Mouse (Mus musculus) hindbrain, embryonic 11.5 days (tissue): ENCODE results near the gene Grm7. TPM values are rescaled to one million over a fixed set of nuclear protein-coding genes. Genes with fewer than 3 reads are reported as not detected.

ENCODE experiments used
- ATAC-seq: fragments of 200-750 bp; cut with Nextera tagmentation; 2 replicates; pipeline ENCODE4 v1.8.0; 2017; ENCODE audit warnings: mild to moderate bottlenecking, moderate TSS enrichment, moderate library complexity; ENCODE audit not compliant: low FRiP score
- DNase-seq: peaks from one replicate; pipeline ENCODE4 v3.0.0-alpha.2; 2015; ENCODE audit warnings: low spot score
- H3K27ac ChIP-seq: fragments of 300-500 bp; sonication (generic); 2 replicates; pipeline ENCODE4 v1.5.1; 2014; ENCODE audit warnings: mild to moderate bottlenecking, low read depth, low read length
- H3K27me3 ChIP-seq: fragments of 300-500 bp; sonication (generic); 2 replicates; pipeline ENCODE4 v1.6.1; 2014; ENCODE audit warnings: mild to moderate bottlenecking, low read length, moderate library complexity, mixed read lengths; ENCODE audit not compliant: control insufficient read depth, insufficient read depth
- H3K36me3 ChIP-seq: fragments of 300-500 bp; sonication (generic); 2 replicates; pipeline ENCODE4 v1.6.1; 2014; ENCODE audit warnings: mild to moderate bottlenecking, low read length, moderate library complexity, mixed read lengths; ENCODE audit not compliant: control insufficient read depth, insufficient read depth
- H3K4me1 ChIP-seq: fragments of 300-500 bp; sonication (generic); replicated peaks from 2 replicates; pipeline ENCODE4 v1.6.1; 2014; ENCODE audit warnings: low read length, mixed read lengths; ENCODE audit not compliant: control insufficient read depth, insufficient read depth
- H3K4me2 ChIP-seq: fragments of 300-500 bp; sonication (generic); replicated peaks from 2 replicates; pipeline ENCODE4 v1.6.1; 2014; ENCODE audit warnings: mild to moderate bottlenecking, low read depth, low read length
- H3K4me3 ChIP-seq: fragments of 300-500 bp; sonication (generic); 2 replicates; pipeline ENCODE4 v1.5.1; 2014; ENCODE audit warnings: low read depth, low read length
- H3K9ac ChIP-seq: fragments of 300-500 bp; sonication (generic); 2 replicates; pipeline ENCODE4 v1.6.1; 2014; ENCODE audit warnings: low read depth, low read length
- H3K9me3 ChIP-seq: fragments of 300-500 bp; sonication (generic); 2 replicates; pipeline ENCODE4 v1.6.1; 2016; ENCODE audit warnings: low read length; ENCODE audit not compliant: control insufficient read depth
- WGBS: fragments of 180-500 bp; shearing (Covaris S2); extraction: QIAGEN DNeasy Blood & Tissue Kit; methylation state at CpG from one replicate; pipeline ENCODE4 v1.1.7; 2014; 5-methylcytosine and 5-hydroxymethylcytosine counted together
- polyA plus RNA-seq: library from polyadenylated mRNA; unstranded; fragments of >200 nt; fragmentation: Nextera tagmentation; extraction: Ambion mirVana; gene quantifications from 2 replicates; pipeline ENCODE4 v1.2.1, GENCODE M21; 2014

The Grm7 gene
- polyA plus RNA-seq, 1 experiment from 2014 or later: 0.69 TPM

DNA sequence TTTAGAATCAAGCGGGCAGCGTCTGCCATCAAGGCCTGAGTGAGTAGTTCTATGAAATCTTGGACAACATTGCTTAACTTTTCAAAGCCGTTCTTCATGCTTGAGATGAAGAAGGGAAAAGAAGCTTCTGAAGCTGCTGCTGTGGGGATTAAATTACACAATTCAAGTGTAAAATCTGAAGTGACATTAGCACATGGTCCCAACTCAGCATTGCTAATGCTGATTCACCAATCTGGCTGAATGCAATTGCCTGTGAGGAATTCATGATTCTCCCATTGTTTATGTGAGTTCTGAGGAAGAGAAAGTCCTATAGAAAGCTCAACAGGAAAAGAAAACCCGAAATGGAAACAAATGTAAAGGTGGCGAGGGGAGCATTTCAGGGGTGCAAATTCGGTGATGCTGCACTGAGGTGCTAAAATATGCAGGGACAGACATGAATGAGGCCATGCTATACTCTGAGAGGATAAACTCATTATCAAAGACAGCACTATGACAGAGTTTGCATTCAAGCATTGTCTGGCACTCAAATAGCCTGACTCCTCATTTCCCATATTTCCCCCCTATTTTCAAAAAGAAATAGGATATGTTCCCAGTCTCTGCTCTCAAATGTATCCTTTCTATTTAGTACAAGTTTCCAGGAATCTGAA lies 575.8 kb downstream of the Grm7 start:
- DNase-seq: no peak
- Histone ChIP-seq H3K4me3 (no peak overlapping the region), H3K36me3 (no peaks in the 10 kb centered on the region), H3K4me2 (no peak overlapping the region), H3K9me3 (no peaks in the 10 kb centered on the region), H3K27me3 (no peaks in the 10 kb centered on the region), H3K4me1 (no peaks in the 10 kb centered on the region), H3K9ac (no peak overlapping the region), H3K27ac (no peak overlapping the region)
- WGBS: 70% methylated on average over 6 of the region's 6 CpGs
- ATAC-seq: no peak

DNA sequence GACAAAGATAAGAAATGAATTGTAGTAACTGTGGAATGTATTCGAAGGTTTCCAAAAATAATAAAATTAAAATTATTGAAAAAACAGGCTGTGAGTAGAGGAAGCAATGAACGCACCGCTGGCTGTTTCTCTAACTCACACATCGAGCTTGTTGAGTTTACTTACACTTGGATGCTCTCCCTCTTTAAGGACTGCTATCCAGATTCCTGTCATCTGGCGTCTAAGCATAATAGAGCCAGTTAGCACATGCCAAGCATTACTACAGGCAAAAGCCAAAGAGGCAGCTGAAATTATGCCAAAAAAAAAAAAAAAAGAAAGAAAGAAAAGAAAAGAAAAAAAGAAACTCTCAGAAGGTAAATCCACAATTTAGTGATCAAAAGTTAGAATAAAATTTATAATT lies 609.8 kb downstream of the Grm7 start:
- H3K4me2 ChIP-seq: no peak overlapping the region
- no peaks in the 10 kb centered on the region for H3K36me3 ChIP-seq
- no peak overlapping the region for H3K4me3 ChIP-seq
- 93% methylated on average over 5 of the region's 5 CpGs for WGBS
- ATAC-seq: no peak
- no peak overlapping the region for H3K9ac ChIP-seq
- H3K4me1 ChIP-seq: no peaks in the 10 kb centered on the region
- no peaks in the 10 kb centered on the region for H3K9me3 ChIP-seq
- H3K27me3 ChIP-seq: no peaks in the 10 kb centered on the region
- no peak overlapping the region for H3K27ac ChIP-seq
- DNase-seq: no peak

DNA sequence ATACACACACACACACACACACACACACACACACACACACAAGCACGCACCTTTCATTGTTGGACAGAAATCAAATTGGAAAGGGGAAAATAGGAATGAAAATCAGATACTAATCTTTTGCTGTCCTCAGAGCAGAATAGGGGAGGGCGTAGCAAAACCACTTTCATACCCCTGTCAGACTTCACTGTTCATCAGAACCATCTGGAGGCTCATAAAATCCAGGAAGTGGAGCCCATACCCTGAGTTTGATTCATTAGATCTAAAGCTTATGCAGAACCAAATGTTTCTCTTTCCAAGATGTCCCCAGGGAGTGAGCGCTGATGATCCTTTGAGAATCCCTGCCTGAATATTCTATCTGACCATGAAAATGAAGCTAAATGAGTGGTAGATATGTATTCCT lies 611.6 kb downstream of the Grm7 start:
- Histone ChIP-seq H3K9me3 (no peaks in the 10 kb centered on the region), H3K36me3 (no peaks in the 10 kb centered on the region), H3K27me3 (no peaks in the 10 kb centered on the region), H3K4me2 (no peak overlapping the region), H3K4me3 (no peak overlapping the region), H3K4me1 (no peaks in the 10 kb centered on the region), H3K9ac (no peak overlapping the region), H3K27ac (no peak overlapping the region)
- DNase-seq: no peak
- WGBS: 91% methylated on average over 3 of the region's 3 CpGs
- no peak for ATAC-seq

DNA sequence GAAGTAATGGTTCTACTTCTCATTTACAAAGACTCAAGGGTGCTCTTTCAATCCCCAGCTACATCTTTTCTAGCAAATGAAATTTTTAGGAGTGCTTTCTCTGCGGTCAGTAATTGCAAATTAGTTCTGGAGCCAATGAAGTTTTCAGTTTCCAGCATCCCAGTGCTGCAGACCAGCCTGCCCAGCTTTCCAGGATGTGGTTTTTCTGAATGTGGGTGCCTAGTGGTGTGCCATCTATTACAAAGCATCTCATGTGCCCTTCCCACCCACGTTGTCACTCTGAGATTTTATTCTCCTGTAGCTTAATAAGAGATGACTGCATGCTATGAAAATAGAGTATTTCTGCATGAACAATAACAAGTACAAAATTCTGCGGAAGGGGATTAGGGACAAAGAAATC lies 612.9 kb downstream of the Grm7 start:
- H3K4me1 ChIP-seq: no peaks in the 10 kb centered on the region
- H3K9ac ChIP-seq: no peak overlapping the region
- no peaks in the 10 kb centered on the region for H3K36me3 ChIP-seq
- H3K27me3 ChIP-seq: no peaks in the 10 kb centered on the region
- ATAC-seq (no peak), DNase-seq (no peak)
- H3K27ac ChIP-seq: no peak overlapping the region
- H3K4me3 ChIP-seq: no peak overlapping the region
- H3K4me2 ChIP-seq: no peak overlapping the region
- WGBS: 74% methylated on average over 3 of the region's 3 CpGs
- H3K9me3 ChIP-seq: no peaks in the 10 kb centered on the region

DNA sequence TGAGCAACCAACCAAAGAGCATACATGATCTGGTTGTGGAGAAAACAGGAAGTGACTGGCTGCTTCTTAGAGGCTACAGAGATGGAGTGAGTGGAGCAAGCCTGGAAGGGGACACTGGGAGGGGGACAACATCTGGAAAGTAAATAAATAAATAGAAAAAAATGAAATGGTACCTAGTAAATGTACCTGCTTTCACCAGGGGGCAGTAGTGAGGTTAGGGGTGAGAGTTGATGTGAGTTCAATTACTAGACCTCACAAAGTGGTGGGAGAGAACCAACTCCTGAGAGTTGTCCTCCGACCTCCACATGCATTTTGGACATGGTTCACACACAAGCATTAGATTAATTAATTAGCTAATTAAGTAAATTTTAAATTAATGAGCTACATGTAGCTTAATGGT lies 615.8 kb downstream of the Grm7 start:
- DNase-seq (no peak), ATAC-seq (no peak)
- H3K4me1 ChIP-seq: no peaks in the 10 kb centered on the region
- no peaks in the 10 kb centered on the region for H3K9me3 ChIP-seq
- H3K27ac ChIP-seq: no peak overlapping the region
- H3K36me3 ChIP-seq: no peaks in the 10 kb centered on the region
- H3K27me3 ChIP-seq: no peaks in the 10 kb centered on the region
- 87% methylated on average over 1 of the region's 1 CpGs for WGBS
- no peak overlapping the region for H3K4me3 ChIP-seq
- no peak overlapping the region for H3K4me2 ChIP-seq
- H3K9ac ChIP-seq: no peak overlapping the region

DNA sequence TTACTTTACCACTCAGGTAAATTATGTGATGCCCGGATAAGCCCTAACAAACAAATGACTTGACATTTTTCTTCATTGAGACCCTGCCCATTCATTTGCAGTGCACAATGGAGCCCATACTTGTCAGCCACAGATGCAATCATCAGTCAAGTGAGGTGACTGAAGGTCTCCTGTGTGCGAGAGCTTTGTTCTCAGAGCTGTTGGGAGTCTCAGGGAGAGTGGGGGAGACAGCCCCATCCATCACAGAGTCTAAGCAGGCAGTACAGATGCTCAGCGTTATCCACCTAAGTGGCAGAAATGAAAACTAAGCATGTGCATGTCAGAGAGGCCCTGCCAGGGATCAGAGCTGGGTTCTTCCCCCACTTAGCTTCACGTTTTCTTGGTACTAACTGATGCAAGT lies 631.3 kb downstream of the Grm7 start:
- H3K27ac ChIP-seq: no peak overlapping the region
- no peaks in the 10 kb centered on the region for H3K27me3 ChIP-seq
- H3K4me3 ChIP-seq: no peak overlapping the region
- no peaks in the 10 kb centered on the region for H3K9me3 ChIP-seq
- no peak overlapping the region for H3K4me2 ChIP-seq
- no peaks in the 10 kb centered on the region for H3K36me3 ChIP-seq
- H3K9ac ChIP-seq: no peak overlapping the region
- peak; percentile 77 for ATAC-seq
- WGBS: 30% methylated on average over 4 of the region's 4 CpGs
- H3K4me1 ChIP-seq: no peaks in the 10 kb centered on the region
- DNase-seq: peak; percentile 22

DNA sequence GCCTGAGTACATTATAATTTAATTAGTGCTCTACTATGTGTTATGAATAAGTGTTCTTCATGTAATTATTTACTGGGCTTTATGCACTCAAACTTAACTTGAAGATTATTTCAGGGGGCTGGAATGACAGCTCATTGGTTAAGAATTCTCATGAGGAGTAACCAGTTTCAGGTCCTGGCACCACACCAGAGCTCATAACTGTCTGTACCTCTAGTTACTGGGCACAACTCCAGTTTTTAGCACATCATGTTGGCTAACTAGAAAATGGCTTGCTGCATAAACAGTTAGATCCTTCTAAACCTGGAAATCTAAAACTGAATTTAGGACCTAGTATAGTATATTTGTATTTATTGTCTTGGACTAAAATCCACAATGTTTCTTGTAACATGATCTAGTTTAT lies 633.1 kb downstream of the Grm7 start:
- H3K9ac ChIP-seq: no peak overlapping the region
- H3K27ac ChIP-seq: no peak overlapping the region
- no peaks in the 10 kb centered on the region for H3K27me3 ChIP-seq
- H3K4me1 ChIP-seq: no peaks in the 10 kb centered on the region
- DNase-seq (no peak), ATAC-seq (no peak)
- no peak overlapping the region for H3K4me3 ChIP-seq
- no peak overlapping the region for H3K4me2 ChIP-seq
- H3K36me3 ChIP-seq: no peaks in the 10 kb centered on the region
- H3K9me3 ChIP-seq: no peaks in the 10 kb centered on the region

DNA sequence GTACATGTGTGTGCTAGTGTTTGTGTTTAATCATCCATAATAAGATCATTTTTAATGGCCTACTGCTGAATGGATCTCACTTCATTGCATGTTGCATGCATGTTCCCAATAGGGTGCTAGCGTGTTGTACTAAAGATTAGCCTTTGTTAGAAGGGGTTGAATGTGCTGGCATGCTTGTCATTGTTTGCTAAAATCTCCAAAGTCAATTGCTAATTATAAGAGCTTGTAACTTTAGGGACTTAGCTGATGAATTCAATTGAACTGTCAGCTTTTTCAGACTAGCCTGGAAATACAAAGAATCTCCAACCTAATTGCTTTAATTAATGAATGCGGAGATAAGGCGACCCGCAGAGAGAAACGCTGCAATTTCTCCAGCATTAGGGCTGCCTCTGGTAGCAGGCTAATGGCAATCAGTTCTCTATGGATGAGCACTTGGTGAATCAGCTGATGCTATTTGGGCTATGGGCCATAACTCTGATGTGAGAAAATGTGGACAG lies 648.2 kb downstream of the Grm7 start:
- Histone ChIP-seq H3K27me3 (no peaks in the 10 kb centered on the region), H3K27ac (no peak overlapping the region), H3K9me3 (no peaks in the 10 kb centered on the region), H3K4me3 (no peak overlapping the region), H3K4me1 (no peaks in the 10 kb centered on the region), H3K9ac (no peak overlapping the region), H3K36me3 (no peaks in the 10 kb centered on the region), H3K4me2 (no peak overlapping the region)
- WGBS: 54% methylated on average over 5 of the region's 5 CpGs
- DNase-seq: no peak
- ATAC-seq: peak; percentile 45; the same call in 1 of the 2 replicates

DNA sequence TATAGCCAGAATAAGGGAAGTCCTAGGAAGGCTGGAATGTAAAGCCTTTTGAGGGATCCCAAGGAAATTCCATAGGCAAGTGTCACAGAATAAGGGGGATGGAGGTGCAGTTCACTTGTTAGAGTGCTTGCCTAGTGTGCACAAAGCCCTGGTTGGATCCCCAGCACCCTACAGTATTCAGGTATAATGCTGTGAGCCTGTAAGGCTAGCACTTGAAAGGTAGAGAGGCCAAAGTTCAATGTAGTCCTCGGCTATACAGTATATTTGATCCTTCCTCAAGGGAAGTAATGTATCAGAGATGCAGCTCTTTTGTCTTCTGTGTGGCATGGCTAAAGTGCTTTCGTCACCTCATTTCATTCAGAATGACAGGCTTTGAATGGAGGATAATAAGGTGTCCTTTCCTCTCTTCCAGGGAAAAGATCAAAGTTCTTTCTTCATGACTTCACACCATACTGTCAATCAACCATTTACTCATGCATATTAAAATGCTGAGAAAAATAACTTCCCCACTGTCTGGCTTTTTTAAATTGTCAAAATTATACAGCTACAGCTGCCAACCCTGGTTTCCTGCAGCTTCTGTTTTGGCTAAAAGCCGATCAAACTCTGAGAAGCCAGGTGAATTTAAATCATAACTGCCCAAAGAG lies 658.7 kb downstream of the Grm7 start:
- no peaks in the 10 kb centered on the region for H3K36me3 ChIP-seq
- 42% methylated on average over 3 of the region's 3 CpGs for WGBS
- H3K27ac ChIP-seq: no peak overlapping the region
- no peak overlapping the region for H3K9ac ChIP-seq
- H3K4me2 ChIP-seq: no peak overlapping the region
- H3K9me3 ChIP-seq: no peaks in the 10 kb centered on the region
- H3K4me1 ChIP-seq: no peaks in the 10 kb centered on the region
- no peaks in the 10 kb centered on the region for H3K27me3 ChIP-seq
- no peak for DNase-seq
- no peak overlapping the region for H3K4me3 ChIP-seq
- no peak for ATAC-seq
